Mouse (Mus musculus) layer of hippocampus, adult 18-20 months (tissue): ENCODE results near the gene Golt1a. TPM values are rescaled to one million over a fixed set of nuclear protein-coding genes. Genes with fewer than 3 reads are reported as not detected.
"Not testable (repeated sequence)": the region's sequence is repeated elsewhere in the genome, so short reads cannot be mapped to it uniquely, and the experiment has no call there.

Experiments
- DNase-seq, 2 experiments: peaks; one replicate each; pipeline ENCODE4 v3.0.0; 2022; ENCODE audit warnings: low spot score in 2 of 2
- total RNA-seq, 2 experiments: library from RNA; stranded (reverse); gene quantifications; 2 replicates each; pipeline ENCODE4 v1.2.3; 2021

Gene Golt1a
- total RNA-seq, 2 experiments from 2014 or later, result not detected

GRCm38 (mm10) chr1:133302540-133302939 is 7.1 kb upstream of the Golt1a start:
- DNase-seq, result no peak

DNA sequence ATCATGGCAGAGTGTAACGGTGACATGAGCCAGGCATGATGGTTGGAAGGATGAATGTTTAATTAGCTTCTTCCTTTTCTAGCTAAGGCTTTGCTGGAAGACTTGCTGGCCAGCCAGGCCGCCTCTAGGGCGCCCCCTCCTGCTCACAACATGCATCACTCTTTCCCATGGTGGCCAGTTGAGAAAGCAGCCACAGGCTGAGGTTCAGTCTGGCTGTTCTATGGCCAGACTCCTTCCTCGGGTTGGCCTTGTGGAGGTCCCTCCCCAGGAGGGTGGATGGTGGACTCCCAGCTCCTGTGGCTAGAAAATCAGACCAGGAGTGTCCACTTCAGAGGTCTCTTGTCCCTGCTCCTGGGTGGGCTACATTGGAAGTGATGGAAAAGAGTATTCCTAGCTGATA is 2.8 kb upstream of the Golt1a start:
- peak; percentile 61 to 79 for DNase-seq

GRCm38 (mm10) chr1:133307318-133307717 is 2.3 kb upstream of the Golt1a start:
- DNase-seq, result peak in 1 of 2 experiments; percentile 61

DNA sequence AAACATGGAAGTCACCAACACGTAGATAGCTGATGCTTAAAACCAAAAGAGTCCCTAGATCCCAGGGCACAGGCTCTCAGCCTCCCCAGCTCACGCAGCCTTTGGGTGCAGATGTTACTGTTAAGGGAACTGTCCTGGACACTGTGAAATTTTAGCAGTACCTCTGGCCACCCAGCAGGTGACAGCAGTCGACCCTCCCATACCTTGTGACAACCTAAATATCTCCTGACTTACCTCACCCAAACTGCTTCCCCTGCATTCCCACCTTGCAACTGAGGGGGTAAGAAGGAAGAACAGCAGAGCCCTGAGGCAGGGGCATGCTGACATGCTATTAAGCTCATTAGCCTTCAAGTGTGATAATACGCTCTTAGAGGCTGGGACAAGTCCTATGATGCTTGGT is 1.6 kb downstream of the Golt1a start:
- DNase-seq, result no peak

GRCm38 (mm10) chr1:133311946-133312345 is 2.3 kb downstream of the Golt1a start:
- DNase-seq, result peak; percentile 55 to 69

DNA sequence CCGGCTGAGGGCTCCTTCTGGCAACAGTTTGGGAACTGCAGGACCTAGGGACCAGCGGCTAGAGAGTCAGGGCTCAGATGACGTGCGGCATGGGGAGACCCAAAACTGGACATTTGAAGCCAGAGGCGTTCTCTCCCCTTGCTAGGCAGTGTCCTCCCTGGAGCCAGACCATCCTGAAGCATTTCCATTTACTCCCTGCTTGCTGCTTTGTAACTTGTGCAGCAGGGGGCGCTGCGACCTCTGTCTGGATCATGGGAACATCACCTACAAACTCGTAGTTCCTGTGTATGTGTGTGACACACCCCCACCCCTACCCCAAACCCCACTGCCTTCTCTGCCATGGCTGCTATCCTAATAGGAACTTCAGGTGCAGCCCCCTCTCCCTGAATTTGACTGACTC is 4.8 kb downstream of the Golt1a start:
- DNase-seq, result peak in 1 of 2 experiments; percentile 62

GRCm38 (mm10) chr1:133315775-133316174 is 6.2 kb downstream of the Golt1a start:
- DNase-seq, result no peak

- DNase-seq, result no peak
Observed at GRCm38 (mm10) chr1:133316577-133316976, 7.0 kb downstream of the Golt1a start.

DNA sequence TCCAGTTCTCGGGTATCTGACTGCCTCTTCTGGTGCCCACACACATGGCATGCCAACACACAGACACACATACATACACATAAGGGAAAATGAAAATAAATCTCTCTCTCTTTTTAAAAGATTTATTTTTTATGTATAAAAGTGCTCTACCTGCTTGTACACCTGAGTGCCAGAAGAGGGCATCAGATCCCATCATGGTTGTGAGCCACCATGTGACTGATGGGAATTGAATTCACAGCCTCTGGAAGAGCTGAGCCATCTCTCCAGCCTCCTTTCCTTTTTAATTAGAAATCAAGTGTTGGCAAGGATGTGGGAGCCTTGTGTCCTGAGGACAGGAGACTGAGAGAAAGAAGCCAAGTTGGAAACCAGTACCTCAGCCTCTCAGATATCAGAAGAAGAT is 7.5 kb downstream of the Golt1a start:
- no peak for DNase-seq

GRCm38 (mm10) chr1:133321267-133321925 is 11.8 kb downstream of the Golt1a start, which contains the start of gene Kiss1:
Kiss1 (plus strand) TSS chr1:133321875.
- peak in 1 of 2 experiments; percentile 42 for DNase-seq

DNA sequence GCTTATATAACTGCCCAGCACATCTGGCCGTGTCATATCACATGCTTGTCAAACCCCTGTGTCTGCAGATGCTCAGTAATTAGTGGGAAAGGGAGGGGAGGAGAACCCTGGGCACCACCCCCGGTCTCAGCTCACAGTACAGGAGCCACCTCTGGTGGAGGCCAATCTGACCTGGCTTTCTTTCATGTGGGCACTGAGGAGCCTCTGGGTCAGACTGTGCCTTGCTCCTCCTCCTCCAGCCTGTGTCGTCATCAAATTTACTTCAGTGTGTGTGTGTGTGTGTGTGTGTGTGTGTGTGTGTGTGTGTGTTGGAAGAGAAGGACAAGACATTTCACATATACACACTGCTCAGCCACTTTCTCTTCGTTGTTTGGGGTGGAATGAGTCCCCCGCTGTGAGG is 13.7 kb downstream of the Golt1a start:
- no peak for DNase-seq

GRCm38 (mm10) chr1:133325951-133326350 is 16.4 kb downstream of the Golt1a start:
- no peak for DNase-seq

- no peak for DNase-seq
Observed at GRCm38 (mm10) chr1:133327094-133327493, 17.5 kb downstream of the Golt1a start.

GRCm38 (mm10) chr1:133328299-133328795 is 18.7 kb downstream of the Golt1a start:
- no peak for DNase-seq

DNA sequence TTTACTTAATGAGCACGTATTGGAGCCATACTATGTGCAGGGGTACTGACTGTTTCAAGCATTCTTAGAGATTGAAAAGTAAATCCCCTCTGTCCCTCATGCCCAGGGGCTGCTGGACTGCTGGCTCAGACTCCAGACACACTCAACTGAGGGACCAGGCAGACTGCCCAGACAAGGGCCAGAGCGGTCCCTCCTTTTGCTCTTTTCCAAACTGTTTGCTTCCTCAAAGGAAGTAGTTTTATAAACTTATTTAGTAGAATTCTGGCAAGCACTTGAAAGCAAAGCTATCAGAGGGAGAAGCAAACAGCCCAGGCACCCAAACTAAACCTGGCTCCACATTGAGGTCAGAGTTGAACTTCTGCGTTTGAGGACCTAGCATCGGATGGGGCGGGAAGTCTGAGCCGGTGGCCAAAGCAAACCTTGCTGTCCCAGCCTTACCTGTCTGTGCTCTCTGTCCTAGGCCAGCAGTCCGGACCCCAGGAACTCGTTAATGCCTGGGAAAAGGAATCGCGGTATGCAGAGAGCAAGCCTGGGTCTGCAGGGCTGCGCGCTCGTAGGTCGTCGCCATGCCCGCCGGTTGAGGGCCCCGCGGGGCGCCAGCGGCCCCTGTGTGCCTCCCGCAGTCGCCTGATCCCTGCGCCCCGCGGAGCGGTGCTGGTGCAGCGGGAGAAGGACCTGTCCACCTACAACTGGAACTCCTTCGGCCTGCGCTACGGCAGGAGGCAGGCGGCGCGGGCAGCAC is 19.5 kb downstream of the Golt1a start:
- DNase-seq, result no peak

DNA sequence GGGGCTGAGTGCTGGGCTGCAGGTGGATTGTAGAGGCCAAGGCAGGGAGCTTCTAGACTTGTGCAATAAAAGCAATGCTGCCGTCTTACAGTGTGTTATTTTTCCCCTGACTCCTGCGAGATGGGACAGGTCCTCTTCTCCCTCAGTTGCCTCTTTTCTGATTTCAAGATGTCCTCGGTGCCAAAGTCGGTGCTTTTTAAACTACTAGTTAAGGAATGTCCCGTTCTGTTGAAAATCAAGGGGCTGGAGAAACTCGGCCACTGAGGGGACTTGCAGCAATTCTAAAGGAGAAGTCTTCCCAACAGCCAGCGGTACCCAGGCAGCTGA is 20.0 kb downstream of the Golt1a start:
- no peak for DNase-seq

DNA sequence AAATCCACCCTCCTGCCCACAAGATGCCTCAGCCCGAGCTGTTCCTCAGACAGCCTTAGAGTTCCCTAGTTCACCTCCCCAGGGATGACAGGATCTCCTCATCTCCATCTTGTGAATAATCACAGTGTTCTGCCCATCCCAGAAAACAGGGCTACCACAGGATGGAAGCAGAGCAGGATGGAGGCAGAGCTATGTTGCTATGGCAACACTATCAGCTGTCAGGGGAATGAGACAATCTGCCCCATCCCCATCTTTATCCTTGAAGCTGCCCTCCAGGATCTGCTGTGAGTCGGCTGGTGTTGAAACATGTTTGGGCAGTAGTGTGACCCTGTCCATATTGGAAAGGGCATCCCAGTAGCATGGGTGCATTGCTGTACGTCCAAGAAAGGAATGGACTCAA is 21.5 kb downstream of the Golt1a start:
- peak in 1 of 2 experiments; percentile 51 for DNase-seq

DNA sequence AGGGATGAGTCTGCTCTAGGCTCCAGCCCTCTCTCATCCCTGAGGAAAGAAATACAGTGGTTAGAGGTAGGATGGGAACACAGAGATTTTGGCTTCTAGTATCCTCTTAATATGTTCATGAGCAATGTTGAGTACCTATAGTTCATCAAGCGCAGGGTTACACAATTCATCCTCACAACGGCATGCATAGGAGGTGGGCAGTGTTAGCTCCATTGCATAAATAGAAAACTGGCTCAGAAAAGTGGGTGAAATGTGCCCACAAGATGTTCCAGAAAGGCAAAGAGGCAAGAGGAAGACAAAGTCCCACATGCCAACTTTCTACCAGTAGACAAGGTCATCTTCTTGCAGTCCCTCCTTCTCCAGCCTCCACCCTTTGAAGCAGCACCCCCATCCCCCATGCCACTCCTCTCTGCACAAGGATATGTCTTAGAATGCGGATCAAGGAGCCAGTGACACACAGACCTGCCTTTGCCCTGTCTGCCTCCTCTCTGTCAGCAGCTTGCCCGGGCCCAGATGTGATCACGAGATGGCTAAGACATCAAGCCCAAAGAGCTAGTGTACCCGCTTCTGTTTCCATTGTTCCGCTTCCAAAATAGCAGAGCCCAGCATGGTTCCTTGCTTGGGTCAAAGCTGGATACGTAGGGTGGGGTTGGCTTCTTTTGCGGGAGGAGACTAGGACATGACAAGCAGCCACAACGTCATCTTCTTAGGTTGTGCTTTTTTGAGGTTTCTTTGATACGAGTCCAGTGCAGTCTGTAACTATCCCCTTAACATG is 23.2 kb downstream of the Golt1a start:
- no peak for DNase-seq

DNA sequence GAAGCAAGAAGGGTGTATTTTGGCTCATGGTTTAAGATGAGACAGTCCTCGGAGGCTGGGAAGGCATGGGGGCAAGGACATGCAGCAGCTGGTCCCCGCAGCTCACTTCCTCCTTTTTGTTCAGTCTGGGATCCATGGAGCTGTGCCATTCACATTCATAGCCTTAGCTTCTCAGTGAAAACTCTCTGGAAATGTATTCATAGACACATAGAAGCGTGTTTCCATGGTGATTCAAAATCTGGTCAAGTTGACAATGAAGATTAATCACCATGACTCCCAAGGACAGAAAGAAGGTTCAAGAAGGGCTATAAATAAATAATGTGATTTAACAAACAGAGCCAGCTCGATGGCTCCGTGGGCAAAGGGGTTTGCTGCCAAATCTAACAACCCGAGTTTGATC is 24.3 kb downstream of the Golt1a start:
- DNase-seq, result no peak

GRCm38 (mm10) chr1:133340403-133340802 is 30.8 kb downstream of the Golt1a start:
- not testable (repeated sequence) for DNase-seq

GRCm38 (mm10) chr1:133344357-133344756 is 34.8 kb downstream of the Golt1a start:
- no peak for DNase-seq

DNA sequence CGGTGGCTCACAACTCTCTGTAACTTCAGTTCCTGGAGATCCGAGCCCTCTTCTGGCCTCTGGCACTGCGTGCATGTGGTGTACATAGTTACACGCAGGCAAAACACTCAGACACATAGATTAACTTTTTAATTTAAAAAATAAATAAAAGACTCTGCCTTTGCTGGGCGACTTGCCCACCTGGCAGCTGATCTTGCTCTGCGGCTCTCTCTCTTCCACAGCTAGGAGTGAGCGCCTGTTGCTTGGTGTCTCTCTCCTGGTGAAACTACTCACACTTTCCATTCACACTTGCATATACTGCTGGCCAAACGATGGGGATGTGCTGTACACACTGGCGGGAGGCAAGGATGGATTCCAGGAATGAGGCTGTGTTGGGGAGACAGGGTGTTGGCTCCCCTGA is 36.9 kb downstream of the Golt1a start:
- no peak for DNase-seq
